Mouse (Mus musculus) C2C12 (cell line): ENCODE data around the gene Kctd13.

Experiments
- CTCF ChIP-seq: IDR thresholded peaks from one replicate; pipeline ENCODE4 v1.5.1; 2011; ENCODE audit not compliant: control insufficient read depth, insufficient read depth, insufficient read length
- FOSL1 ChIP-seq: IDR thresholded peaks from one replicate; pipeline ENCODE4 v1.8.0; 2011; ENCODE audit warnings: mild to moderate bottlenecking, low read length; ENCODE audit not compliant: poor library complexity, insufficient read depth, severe bottlenecking
- MAX ChIP-seq: IDR thresholded peaks from one replicate; pipeline ENCODE4 v1.6.1; 2011; ENCODE audit warnings: mild to moderate bottlenecking, control low read depth
- MYOD1 ChIP-seq: IDR thresholded peaks from one replicate; pipeline ENCODE4 v1.6.1; 2011; ENCODE audit warnings: low read depth; ENCODE audit not compliant: control insufficient read depth, insufficient read length
- MYOG ChIP-seq: IDR thresholded peaks from one replicate; pipeline ENCODE4 v1.6.1; 2011; ENCODE audit not compliant: control insufficient read depth, insufficient read length; ENCODE audit errors: extremely low read depth
- USF1 ChIP-seq: IDR thresholded peaks from one replicate; pipeline ENCODE4 v1.6.1; 2011; ENCODE audit warnings: low read depth, mild to moderate bottlenecking, control low read depth, moderate library complexity

DNA sequence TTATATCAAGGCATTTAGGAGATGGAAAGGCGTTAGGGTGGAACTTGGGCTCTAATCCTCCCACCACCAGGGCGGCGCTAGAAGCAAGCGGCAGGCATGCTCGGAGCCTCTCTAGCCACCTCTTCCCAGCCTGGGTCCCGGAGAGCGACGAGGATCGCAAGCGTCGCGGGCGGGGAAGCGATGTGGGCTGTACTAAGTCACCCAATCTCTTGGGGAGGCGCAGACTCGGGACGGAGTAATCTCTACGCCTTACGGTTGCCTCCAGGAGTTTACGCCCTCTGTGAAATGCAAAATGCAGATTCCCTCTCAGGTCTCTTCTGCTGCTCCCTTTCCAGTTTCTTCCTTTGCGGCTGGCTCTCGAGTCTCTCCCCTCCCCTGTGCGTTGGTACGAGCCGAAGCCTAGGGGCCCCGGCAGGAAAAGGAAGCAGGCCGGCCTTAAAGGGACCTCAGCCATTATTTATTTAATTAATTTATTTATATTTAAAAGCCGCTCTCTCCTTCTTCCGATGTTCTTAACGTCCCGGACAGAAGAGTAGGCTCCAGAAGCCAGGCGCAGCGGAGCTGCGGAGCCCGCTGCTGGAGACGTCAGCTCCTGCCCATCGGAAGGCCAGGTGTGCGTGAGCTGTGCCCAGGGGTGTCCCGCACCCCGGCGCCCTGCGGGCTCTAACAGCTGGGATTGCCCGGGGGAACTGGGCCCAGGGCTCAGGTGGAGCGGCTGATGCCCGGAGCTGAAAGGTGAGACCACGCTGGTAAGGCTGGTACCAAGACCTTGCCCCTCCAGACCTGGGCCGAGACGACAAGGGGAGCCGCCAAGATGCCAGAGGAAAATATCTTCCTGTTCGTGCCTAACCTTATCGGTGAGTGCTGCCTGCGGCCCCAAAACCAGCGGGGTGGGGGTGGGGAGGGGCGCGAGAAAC is 47.5 kb downstream of the Kctd13 start, which contains the start of gene Cdiptos:
- TF ChIP-seq MYOD1 (no peak), CTCF (peak; percentile 91), USF1 (no peak), MAX (peak; percentile 93), MYOG (no peak), FOSL1 (no peak)
